Mouse (Mus musculus) NIH3T3 (cell line): Measurements from ENCODE around the gene Zfp729b.

ENCODE experiments used
- DNase-seq: peaks from one replicate; pipeline ENCODE4 v3.0.0-alpha.2; 2012; ENCODE audit warnings: low read depth

Gene Zfp729b

DNA sequence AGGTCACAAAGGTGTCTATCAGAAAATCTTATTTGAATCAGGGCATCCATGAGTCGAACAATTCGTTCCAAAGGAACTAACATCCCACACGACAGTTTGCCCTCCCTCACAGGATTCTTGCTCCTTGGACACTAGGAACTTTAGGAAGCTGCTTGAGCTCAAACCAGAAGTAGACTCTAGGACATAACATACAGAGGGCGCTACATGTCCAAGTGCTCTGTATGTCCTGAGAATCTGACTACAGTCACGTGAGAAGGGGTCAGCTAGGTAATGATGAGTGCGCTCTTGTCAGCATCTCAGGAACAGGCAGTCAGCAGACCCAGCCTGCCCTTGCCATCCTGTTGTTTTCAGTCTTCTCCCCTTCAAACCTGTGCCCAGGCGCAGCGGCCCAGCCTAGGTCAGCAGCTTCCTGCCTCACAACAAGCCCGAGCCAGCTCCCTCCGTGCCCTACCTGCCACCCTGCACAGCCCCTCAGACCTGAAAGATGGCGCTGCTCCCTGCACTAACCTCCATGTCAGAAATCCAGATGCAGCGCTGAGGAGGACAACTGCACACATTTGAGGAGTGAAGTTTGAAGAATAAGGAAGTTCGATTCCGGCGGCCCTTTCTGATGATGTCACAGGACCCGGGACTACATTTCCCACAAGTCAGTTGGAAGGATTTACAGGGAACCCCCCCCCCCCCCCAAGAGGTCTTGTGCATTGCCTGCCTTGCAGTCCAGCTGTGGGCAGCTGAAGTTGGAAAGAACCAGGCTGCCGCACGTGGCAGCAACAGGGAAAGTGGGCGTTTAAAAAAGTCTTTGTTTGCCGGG, at the start of gene Zfp729b:
Zfp729b (minus strand) TSS at position 642 of the 811 bp plus-strand sequence.
- DNase-seq: peak; percentile 90

DNA sequence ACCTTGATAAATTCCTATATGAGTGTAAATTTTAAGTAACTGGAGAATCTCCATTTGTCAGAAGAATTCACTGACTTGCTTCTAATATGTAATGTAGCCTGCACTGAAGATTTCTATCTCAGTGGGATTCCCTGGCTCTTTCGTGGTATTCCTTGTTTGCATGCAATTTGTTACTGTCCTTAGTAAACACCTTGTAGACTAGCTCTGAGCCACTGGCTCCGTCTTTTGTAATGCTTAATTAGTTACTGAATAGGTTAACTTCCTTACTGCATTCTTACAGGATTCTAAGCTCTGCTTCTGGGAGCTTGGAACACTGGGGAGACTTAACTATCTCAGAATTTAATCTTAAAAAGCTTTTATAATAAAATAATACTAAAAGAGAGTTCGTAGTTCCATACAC, 43.0 kb upstream of the Zfp729b start:
- DNase-seq: no peak

DNA sequence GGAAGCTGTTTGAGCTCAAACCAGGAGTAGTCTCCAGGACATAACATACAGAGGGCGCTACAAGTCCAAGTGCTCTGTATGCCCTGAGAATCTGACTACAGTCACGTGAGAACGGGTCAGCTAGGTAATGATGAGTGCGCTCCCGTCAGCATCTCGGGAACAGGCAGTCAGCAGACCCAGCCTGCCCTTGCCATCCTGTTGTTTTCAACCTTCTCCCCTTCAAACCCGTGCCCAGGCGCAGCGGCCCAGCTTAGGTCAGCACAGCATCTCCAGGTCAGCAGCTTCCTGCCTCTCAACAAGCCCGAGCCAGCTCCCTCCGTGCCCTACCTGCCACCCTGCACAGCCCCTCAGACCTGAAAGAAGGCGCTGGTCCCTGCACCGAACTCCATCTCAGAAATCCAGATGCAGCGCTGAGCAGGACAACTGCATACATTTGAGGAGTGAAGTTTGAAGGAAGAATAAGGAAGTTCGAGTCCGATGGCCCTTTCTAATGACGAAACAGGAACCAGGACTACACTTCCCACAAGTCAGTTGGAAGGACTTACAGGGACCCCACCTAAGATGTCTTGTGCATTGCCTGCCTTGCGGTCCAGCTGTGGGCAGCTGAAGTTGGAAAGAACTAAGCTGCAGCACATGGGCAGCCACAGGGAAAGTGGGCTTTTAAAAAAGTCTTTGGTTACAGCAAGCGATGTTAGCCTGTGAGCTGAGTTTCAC, 27.9 kb upstream of the Zfp729b start, which contains the start of the genes Gm49345 and Zfp729a:
Gm49345 (minus strand) TSS at position 476 of the 714 bp plus-strand sequence.
Zfp729a (minus strand) TSS at position 498 of the 714 bp plus-strand sequence.
- DNase-seq: peak; percentile 92

DNA sequence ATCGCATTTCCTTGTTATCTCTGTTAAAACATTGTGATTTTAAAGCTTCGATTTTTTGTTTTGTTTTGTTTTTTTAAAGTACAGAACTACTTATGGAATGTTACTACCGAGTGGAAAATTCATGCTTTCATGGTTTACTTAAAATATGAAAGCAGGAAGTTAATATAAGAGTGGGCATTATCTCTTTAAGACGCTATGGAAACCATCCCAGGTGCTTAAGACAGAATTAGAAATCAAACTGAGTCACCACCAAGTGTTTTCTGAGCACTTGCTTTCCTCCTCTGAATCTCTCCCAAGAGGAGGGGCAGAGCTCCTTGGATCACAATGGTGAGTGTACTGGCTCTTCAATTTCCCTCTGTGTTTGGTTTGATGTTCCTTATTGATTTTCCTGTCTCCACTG, 601 bp upstream of the Zfp729b start:
- DNase-seq: peak; percentile 31

DNA sequence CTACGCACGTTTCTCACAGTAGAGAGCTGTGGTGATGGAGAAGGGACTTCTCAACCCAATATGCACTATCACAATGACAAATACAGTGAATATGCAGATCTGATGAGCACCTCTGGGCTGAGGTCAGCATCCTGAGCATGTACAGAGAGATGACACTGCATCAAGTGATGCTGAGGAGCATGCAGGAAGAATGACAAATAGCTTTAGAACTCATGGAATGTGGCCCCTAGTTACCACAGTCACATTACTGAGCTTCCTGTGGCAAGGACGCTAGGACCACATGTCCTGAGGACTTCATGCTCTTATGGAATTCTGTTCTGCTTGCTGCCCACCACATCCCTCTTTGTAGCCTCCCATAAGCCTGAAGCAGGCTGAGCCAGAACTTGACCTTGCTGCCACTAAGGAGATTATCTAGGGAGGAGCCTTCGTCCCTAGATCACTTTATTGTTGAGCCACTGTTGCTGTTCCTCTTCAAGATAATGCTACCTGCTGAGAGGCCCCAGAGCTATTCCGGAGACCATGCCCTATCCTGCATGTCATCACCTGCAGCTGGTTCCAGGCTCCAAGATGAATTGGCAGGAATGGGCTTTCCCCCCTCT, 36.8 kb downstream of the Zfp729b start:
- DNase-seq: no peak

DNA sequence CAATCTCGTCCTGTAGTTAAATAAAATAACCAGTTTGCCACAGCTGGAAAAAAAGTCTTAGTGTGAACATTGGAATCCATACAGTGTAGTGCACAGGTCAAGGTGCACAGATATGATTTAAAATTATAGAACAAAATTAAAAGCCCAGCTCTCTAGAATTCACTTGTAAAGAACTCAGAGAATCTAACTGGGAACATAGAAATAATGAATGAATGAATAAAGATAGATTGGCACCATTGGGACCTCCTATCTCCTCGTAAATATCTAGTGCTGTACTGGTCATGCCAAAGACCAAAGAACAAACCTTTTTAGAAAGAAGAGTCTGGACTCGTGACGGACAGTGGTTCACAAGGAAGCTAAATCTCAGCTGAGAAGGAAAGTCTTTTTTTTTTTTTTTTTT, 55.8 kb downstream of the Zfp729b start, which contains the start of gene Zfp748:
Zfp748 (minus strand) TSS at position 101 of the 400 bp plus-strand sequence.
- no peak for DNase-seq

DNA sequence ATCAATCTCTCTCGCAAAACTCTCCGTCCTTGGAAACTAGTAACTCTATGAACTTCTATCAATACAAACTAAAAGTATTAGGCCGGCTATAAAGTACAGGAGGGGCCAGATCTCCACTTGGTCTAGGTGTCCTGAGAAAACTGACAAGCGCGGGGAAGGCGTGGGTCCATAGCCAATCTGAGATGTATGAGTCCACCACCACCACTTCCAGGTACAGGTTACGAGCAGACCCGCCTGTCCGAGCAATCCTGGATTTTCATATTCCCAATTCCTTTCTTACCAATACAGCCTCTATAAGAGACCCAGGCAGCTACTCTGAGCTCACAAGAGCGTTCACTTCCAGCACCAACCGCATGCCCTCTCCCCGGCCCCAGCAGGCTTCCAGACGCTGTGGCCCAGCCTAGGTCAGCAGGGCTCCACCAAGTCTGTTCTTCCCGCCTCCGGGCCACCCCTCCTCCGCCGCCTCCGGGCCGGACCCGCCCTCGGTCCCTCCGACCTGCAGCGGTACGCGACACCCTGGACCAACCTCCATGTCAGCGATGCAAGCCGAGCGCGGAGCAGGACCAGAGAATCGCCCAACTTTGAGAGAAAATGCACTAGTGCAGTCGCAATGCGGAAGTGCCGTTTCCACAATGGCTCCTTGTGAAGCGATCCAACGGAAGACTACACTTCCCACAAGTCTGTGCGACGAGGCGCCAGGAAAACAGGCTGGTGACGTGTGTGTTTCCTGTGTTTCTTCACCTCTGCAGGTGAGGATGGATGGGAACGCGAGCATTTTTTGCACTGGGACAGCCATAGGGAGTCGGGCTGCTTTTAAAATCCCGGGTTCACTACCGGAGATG, 56.8 kb downstream of the Zfp729b start:
- peak; percentile 87 for DNase-seq

DNA sequence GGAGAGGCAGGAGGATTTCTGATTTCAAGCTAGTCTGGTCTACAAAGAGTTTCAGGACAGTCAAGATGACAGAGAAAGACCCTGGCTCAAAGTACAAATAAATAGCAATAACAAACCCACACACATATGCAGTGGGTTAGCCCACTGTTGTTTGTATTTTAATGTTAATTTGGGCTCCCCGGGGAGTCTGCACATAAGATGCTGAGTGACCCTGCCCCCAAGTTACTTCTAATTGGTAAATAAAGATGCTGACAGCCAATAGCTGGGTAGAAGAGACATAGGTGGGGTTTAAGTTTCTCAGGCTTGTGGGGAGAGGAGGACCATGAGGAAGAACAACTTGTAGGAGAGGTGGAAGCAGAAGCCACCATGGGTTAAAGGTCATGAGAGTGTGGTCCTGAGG, 63.6 kb downstream of the Zfp729b start:
- no peak for DNase-seq
